Mouse (Mus musculus) embryonic facial prominence, embryonic 11.5 days (tissue): ENCODE measurements at regions not wholly inside any gene's neighbourhood (a gene's known extent, or its start where the extent isn't known, plus 50 kb on each side); places are given as distances from the start of the nearest gene placed in this dataset.

Experiments used
- ATAC-seq: fragments of 200-750 bp; cut with Nextera tagmentation; replicated peaks from 2 replicates; pipeline ENCODE4 v1.8.0; 2017; ENCODE audit warnings: low read depth; ENCODE audit not compliant: insufficient number of reproducible peaks, low FRiP score, low TSS enrichment
- DNase-seq: peaks from one replicate; pipeline ENCODE4 v3.0.0-alpha.2; 2015; ENCODE audit warnings: low spot score
- H3K27ac ChIP-seq: fragments of 300-500 bp; sonication (generic); replicated peaks from 2 replicates; pipeline ENCODE4 v1.5.1; 2014; ENCODE audit warnings: mild to moderate bottlenecking, low read depth, low read length, control low read depth
- H3K27me3 ChIP-seq: fragments of 300-500 bp; sonication (generic); 2 replicates; pipeline ENCODE4 v1.6.1; 2014; ENCODE audit warnings: mild to moderate bottlenecking, low read length, moderate library complexity, mixed read lengths; ENCODE audit not compliant: control insufficient read depth, insufficient read depth
- H3K36me3 ChIP-seq: fragments of 300-500 bp; sonication (generic); replicated peaks from 2 replicates; pipeline ENCODE4 v1.6.1; 2014; ENCODE audit warnings: low read depth, mild to moderate bottlenecking, low read length, moderate library complexity, mixed read lengths; ENCODE audit not compliant: control insufficient read depth, insufficient read depth
- H3K4me1 ChIP-seq: fragments of 300-500 bp; sonication (generic); 2 replicates; pipeline ENCODE4 v1.6.1; 2014; ENCODE audit warnings: low read length, mixed read lengths; ENCODE audit not compliant: control insufficient read depth, insufficient read depth
- H3K4me2 ChIP-seq: fragments of 300-500 bp; sonication (generic); 2 replicates; pipeline ENCODE4 v1.6.1; 2014; ENCODE audit warnings: low read depth, mild to moderate bottlenecking, control low read depth, low read length, moderate library complexity
- H3K4me3 ChIP-seq: fragments of 300-500 bp; sonication (generic); 2 replicates; pipeline ENCODE4 v1.5.1; 2014; ENCODE audit warnings: low read depth, low read length, control low read depth
- H3K9ac ChIP-seq: fragments of 300-500 bp; sonication (generic); replicated peaks from 2 replicates; pipeline ENCODE4 v1.6.1; 2014; ENCODE audit warnings: mild to moderate bottlenecking, control low read depth, low read length
- H3K9me3 ChIP-seq: fragments of 300-500 bp; sonication (generic); replicated peaks from 2 replicates; pipeline ENCODE4 v1.6.1; 2016; ENCODE audit warnings: mild to moderate bottlenecking, low read length, inconsistent platforms, mixed read lengths; ENCODE audit not compliant: control insufficient read depth
- WGBS: fragments of 180-500 bp; shearing (Covaris S2); extraction: QIAGEN DNeasy Blood & Tissue Kit; methylation state at CpG from one replicate; pipeline ENCODE4 v1.1.7; 2014; 5-methylcytosine and 5-hydroxymethylcytosine counted together

GRCm38 (mm10) chr19:21012391-21012790 lies 58.4 kb upstream of the Tmc1 start:
- Histone ChIP-seq H3K4me2 (no peak overlapping the region), H3K36me3 (no peaks in the 10 kb centered on the region), H3K9ac (no peak overlapping the region), H3K9me3 (no peaks in the 10 kb centered on the region), H3K27ac (no peak overlapping the region), H3K4me1 (no peaks in the 10 kb centered on the region), H3K4me3 (no peak overlapping the region), H3K27me3 (no peaks in the 10 kb centered on the region)
- 95% methylated on average over 8 of the region's 10 CpGs for WGBS
- DNase-seq = no peak
- no peak for ATAC-seq

GRCm38 (mm10) chr19:21009607-21010006 lies 55.6 kb upstream of the Tmc1 start:
- Histone ChIP-seq H3K4me1 (no peaks in the 10 kb centered on the region), H3K4me3 (no peak overlapping the region), H3K27me3 (no peaks in the 10 kb centered on the region), H3K9ac (no peak overlapping the region), H3K4me2 (no peak overlapping the region), H3K9me3 (no peaks in the 10 kb centered on the region), H3K27ac (no peak overlapping the region), H3K36me3 (no peaks in the 10 kb centered on the region)
- ATAC-seq = no peak
- no peak for DNase-seq
- WGBS = 95% methylated on average over 2 of the region's 2 CpGs

GRCm38 (mm10) chr19:21004411-21004810 lies 50.4 kb upstream of the Tmc1 start:
- H3K36me3 ChIP-seq = no peaks in the 10 kb centered on the region
- no peak for DNase-seq
- H3K4me2 ChIP-seq = no peak overlapping the region
- no peak overlapping the region for H3K27ac ChIP-seq
- no peaks in the 10 kb centered on the region for H3K9me3 ChIP-seq
- no peaks in the 10 kb centered on the region for H3K27me3 ChIP-seq
- 85% methylated on average over 2 of the region's 2 CpGs for WGBS
- H3K9ac ChIP-seq = no peak overlapping the region
- H3K4me1 ChIP-seq = no peaks in the 10 kb centered on the region
- no peak overlapping the region for H3K4me3 ChIP-seq
- no peak for ATAC-seq
